Mouse (Mus musculus) C2C12 (cell line): ENCODE measurements at regions not wholly inside any gene's neighbourhood (a gene's known extent, or its start where the extent isn't known, plus 50 kb on each side); places are given as distances from the start of the nearest gene placed in this dataset.

ENCODE experiments used
- CTCF ChIP-seq: IDR thresholded peaks from one replicate; pipeline ENCODE4 v1.5.1; 2011; ENCODE audit not compliant: control insufficient read depth, insufficient read depth, insufficient read length
- MYOD1 ChIP-seq: IDR thresholded peaks from one replicate; pipeline ENCODE4 v1.6.1; 2011; ENCODE audit warnings: low read depth; ENCODE audit not compliant: control insufficient read depth, insufficient read length
- USF1 ChIP-seq: IDR thresholded peaks from one replicate; pipeline ENCODE4 v1.6.1; 2011; ENCODE audit warnings: low read depth, mild to moderate bottlenecking, control low read depth, moderate library complexity

DNA sequence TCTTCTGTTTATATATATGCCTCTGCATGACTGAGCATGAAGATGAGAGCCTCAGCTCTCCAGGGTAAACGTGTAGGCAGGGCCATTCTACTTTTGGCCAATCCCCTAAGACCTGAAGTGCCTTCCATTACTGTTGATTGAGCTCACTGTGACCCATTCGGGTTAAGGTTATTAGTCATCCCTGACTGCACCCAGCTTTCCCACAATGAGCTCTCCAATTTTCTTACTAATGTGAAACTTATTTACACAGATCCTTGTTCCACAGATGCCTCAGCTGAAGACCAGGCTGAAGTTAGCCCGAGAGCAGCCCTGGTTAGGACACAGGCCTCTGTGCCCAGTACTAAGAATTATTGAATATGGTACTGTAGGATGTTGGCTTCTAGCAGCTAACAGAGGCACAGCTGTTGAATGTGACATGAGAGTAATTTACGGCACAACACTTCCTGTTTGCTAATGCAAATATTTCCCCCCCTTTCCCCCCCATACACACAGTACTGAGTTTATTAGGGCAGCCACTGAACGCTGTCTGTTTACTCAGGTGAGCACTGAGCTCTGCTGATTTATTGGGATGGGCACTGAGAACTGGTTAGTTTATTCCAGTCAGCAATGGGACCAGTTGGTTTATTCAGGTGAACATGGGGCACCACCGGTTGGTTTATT, 141.2 kb upstream of the Dcn start:
- no peak for TF ChIP-seq CTCF
- TF ChIP-seq USF1 = no peak
- TF ChIP-seq MYOD1 = no peak
